Mouse (Mus musculus): ENCODE data around the gene Agl.

- TF ChIP-seq CTCF (IDR thresholded peaks at IDR 0.05; ENCODE audit: borderline replicate concordance, control insufficient read depth, extremely low read depth, insufficient read depth, low read length, poor library complexity): no peak
- TF ChIP-seq POLR2A (IDR thresholded peaks at IDR 0.05; ENCODE audit: control insufficient read depth, extremely low read depth, insufficient read depth, low read length, poor library complexity): no peak
Measured at GRCm38 (mm10) chr3:116832526-116833310, 24.8 kb upstream of the Agl start.

Data from thymus, adult 2 months (tissue).